Mouse (Mus musculus) c-Kit-negative CD71-positive TER-119-positive erythroid progenitor cells, embryonic 14.5 days (primary cell): ENCODE measurements around the gene Tas2r144.
A peak's percentile ranks its signal among the peaks of the same experiment; 100 is the strongest.

ENCODE experiments used
- DNase-seq: peaks from one replicate; pipeline ENCODE4 v3.0.0-alpha.2; 2013; ENCODE audit warnings: low read depth, low spot score

Tas2r144 gene

DNA sequence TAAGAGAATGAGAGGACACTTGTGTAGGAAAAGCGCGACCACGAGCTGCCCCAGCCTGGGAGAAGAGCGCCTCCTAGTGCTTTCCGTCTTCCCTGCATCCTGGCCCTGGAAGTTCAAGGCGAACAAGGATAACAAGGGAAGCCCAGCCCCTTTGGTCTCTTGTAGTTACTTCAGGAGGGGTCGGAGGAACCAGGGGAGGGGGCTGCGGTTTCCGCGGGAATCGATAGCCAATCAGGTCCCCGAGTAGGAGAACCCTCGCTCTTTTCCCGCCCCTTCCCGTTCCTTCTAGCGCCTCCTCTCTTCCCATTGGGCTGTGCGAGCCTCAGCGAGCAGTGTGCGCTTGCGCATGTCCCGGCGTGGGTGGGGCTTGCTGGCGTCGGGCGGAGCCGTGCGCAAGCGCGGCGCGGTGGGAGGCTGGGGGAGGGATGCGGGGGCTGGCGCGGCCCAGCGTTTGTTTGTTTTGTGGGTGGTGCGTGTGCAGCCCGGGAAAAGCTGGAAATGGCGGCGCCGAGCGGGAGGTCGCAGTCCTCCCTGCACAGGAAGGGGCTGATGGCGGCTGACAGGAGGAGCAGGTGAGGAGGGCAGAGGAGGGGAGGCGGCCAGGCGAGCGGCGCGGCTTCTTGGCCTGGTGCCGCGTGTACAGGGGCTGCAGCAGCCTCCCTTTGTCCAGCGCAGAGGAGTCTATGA is 49.6 kb downstream of the Tas2r144 start, which contains the start of gene Casp2:
Casp2 (plus strand) TSS at position 360 of the 687 bp plus-strand sequence.
- peak; percentile 94 for DNase-seq
